Mouse (Mus musculus) right cerebral cortex, postnatal 25 days (tissue): Measurements from ENCODE around the gene Nuak2.
"Not testable (repeated sequence)": the region's sequence is repeated elsewhere in the genome, so short reads cannot be mapped to it uniquely, and the experiment has no call there.

ENCODE experiments used
- DNase-seq: peaks from one replicate; pipeline ENCODE4 v3.0.0; 2022

The Nuak2 gene

DNA sequence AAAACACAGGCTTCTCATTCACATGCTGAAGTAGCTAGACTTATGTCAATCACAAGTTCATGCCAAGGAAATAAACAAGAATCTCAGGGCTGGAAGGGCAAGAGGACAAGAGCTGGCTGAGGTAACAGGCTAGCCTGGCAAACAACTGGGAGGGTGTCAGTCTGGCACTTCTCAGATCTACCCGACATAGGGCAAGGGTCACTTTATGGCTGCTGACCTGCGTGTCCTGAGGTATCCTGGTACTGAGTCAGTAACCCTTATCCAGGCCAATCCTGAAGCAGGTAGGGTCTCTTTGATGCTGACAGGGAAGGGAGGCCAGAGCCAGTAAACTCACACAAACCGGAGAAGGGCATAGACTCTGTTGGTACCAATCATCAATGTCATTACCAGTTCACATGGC is 12.6 kb downstream of the Nuak2 start:
- no peak for DNase-seq

- DNase-seq, result no peak
Observed at GRCm38 (mm10) chr1:132329656-132330055, 13.7 kb downstream of the Nuak2 start.

- no peak for DNase-seq
Observed at GRCm38 (mm10) chr1:132330397-132330796, 14.5 kb downstream of the Nuak2 start.

DNA sequence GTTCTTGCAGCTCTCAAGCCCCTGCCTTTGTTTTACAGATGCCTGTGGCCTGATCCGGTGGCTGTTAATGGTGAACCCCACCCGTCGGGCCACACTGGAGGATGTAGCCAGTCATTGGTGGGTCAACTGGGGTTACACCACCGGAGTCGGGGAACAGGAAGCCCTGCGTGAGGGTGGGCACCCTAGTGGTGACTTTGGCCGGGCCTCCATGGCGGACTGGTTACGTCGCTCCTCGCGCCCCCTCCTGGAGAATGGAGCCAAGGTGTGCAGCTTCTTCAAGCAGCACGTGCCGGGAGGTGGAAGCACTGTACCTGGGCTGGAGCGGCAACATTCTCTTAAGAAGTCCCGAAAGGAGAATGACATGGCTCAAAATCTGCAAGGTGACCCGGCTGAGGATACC is 15.4 kb downstream of the Nuak2 start:
- no peak for DNase-seq

GRCm38 (mm10) chr1:132333201-132333600 is 17.3 kb downstream of the Nuak2 start:
- DNase-seq, result no peak

DNA sequence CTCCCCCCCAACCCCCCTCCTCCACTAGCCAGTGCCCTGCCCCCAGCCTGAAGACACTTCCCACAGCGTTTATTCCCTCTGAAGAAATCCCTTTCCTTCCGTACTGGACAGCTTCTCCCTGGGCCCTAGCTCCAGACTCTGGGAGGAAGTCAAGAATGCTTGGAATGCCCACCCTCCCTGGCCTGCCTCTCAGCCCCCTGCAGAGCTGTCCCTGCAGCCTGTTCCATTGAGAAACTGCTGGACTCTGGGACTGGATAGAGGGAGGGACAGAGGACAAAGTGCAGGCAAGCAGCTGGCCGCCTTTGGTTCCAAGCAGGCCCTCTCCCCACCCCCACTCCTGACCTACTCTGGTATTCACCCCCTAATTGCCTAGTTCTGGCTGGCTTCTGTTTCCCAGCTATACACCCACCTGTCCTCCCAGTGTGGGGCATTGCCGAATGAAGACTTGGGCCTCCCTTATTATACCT is 17.8 kb downstream of the Nuak2 start:
- DNase-seq, result no peak

GRCm38 (mm10) chr1:132334178-132334801 is 18.4 kb downstream of the Nuak2 start:
- no peak for DNase-seq

DNA sequence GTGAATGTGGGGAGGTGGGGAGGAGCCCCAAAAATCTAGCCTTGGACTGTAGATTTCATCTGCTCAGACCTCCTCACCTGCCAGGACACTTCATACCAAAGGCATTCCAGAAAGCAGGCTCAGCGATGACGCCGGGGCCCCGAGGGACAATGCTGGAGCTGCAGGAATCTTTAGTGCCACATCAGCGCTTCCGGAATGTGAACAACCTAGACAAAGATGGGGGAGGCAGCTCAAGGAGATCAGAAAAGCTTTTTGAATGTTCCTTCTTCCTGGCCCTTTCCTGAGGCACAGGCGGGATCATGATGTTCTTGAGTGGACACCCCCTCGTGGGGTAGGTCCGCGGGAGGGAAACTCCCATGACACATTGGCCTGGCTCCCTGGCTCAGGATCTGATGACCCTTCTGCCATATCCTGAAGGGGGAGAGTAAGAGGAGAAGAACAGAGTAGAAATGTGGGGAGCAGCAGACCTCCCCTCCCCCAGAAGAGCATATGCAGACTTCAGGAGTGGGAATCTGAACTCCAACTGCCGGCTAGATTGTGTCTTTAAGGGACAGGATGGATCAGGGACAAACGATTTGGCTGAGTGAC is 19.5 kb downstream of the Nuak2 start:
- no peak for DNase-seq

DNA sequence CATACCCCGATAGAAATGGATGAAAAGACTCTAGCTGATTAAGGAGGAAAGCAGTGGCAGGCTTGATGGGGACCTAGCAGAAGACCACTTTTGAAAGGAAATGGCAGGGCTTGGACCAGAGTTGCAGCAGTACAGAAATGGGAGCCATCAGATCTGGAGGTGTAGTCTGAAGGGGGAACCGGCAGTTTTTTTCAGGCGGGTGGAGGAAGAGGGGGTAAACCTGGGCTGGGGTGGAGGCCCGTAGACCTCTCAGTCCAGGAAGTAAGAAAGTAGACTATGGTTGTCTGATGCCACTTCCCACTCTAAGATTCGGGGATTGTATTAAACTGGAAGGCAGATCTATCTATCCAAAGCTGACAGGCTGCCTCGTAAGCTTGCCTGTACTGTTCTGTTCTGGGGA is 21.0 kb downstream of the Nuak2 start:
- no peak for DNase-seq

DNA sequence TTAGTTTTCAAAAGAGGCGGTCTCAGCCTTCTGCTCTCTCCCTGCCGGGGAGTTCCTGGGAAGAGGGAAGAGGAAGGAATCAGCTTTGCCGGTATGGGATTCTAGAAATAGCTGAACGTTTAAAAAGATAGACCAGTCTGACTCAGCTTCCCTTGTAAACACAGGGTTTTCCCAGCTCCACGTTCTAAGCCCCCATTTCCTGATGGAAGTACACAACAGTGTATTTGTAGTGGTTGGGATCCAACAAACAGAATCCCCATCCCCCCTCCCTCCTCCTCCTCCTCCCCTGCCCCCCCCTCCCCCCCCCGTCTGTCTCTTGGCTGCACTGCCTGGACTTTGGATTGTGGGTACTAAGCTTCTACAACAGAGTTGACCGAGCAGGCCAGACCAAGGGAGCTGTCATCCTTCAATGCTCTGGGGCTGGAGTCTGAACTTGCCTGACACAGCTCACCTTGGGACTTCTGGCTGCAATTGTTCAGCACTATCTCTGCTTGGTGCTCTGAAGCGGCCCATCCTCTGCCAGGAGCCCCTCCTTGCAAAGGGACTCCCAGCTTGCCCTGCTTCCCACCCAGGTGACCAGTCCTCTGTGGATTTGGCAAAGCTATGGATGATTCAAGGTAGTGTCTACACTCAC is 22.2 kb downstream of the Nuak2 start:
- DNase-seq, result no peak

GRCm38 (mm10) chr1:132341731-132342501 is 26.0 kb downstream of the Nuak2 start:
- DNase-seq, result no peak

DNA sequence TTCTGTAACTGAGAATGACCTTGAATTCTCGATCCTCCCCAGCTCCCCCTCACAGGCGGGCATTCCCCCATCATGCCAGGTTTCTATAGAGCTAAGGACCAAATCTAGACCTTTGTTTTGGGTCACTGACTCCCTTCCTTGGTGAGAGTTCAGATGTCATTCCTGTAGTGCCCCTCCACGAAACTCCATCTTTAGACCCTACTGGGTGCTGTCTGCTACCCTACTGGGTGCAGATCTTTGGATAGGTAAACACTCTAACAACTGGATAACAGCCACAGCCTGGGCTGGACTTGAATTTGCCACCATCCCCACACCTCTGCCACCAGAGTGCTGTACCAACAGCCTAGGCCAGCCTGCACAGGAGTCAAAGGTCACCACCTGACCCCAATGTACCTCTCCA is 26.6 kb downstream of the Nuak2 start:
- DNase-seq, result no peak

- DNase-seq, result no peak
Observed at GRCm38 (mm10) chr1:132343191-132343590, 27.3 kb downstream of the Nuak2 start.

DNA sequence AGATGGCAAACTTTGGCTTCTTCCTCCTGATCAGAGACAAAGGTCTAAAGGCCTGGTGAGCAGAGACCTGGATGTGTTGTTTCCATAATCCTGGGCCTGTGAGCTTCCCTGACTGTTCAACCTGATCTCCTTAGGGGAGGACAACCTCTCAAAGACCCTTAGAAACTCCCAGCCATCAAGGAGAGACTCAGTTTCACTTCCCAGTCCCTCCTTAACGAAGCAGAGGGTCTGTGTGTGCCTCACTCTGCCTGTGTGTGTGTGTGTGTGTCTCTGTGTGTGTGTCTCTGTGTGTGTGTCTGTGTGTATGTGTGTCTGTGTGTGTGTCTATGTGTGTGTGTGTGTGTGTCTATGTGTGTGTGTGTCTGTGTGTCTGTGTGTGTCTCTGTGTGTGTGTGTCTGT is 27.7 kb downstream of the Nuak2 start:
- DNase-seq, result no peak

GRCm38 (mm10) chr1:132345514-132345913 is 29.6 kb downstream of the Nuak2 start:
- no peak for DNase-seq

DNA sequence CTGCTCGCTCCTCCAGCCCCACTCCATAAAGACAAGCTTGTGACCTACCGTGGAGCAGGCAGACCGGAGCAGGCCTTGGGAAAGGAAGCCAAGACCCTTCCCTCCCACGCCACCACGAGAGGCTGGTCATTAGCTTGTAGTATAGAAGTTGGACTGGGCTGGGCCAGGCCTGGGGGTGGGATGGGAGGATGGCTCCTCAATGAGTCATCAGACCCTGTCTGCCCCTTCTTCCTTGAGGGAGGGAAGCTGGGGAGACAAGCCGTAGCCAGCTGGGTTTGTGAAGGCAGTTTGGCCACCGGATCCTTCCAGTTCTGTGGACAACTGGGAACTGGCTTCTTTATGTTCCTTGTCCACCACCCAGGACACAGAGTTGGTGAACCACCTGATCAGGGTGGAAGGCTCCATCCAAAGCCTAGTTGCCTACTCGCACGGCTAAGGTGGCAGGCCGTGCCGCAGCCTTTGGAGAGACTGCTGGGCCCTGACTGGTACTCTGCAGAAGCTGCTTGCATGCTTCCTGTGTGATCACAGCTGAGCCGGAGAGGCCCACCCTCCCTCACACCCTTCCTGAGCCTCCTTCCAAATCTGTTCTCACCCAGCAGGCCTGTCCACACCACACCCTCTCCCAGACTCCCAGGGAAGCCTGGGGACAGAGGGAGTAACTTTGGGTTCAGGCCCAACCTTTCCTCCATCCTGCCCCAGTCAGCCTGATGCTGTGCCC is 30.4 kb downstream of the Nuak2 start:
- no peak for DNase-seq

- no peak for DNase-seq
Observed at GRCm38 (mm10) chr1:132346951-132347350, 31.0 kb downstream of the Nuak2 start.

- no peak for DNase-seq
Observed at GRCm38 (mm10) chr1:132348401-132348800, 32.5 kb downstream of the Nuak2 start.

GRCm38 (mm10) chr1:132349049-132349448 is 33.1 kb downstream of the Nuak2 start:
- DNase-seq, result not testable (repeated sequence)

DNA sequence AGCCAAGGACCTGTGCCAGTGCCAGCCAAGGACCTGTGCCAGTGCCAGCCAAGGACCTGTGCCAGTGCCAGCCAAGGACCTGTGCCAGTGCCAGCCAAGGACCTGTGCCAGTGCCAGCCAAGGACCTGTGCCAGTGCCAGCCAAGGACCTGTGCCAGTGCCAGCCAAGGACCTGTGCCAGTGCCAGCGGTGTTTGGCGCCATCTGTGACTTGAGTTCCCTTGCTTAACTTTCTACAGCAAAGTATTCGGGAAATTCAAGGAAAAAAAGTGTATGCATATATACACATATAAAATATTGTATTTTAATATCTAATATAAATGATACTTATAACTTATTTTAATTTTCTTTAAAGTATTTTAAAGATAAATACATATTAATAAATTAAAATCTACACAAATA is 33.7 kb downstream of the Nuak2 start:
- DNase-seq, result not testable (repeated sequence)

GRCm38 (mm10) chr1:132351058-132351457 is 35.1 kb downstream of the Nuak2 start:
- no peak for DNase-seq

- DNase-seq, result no peak
Observed at GRCm38 (mm10) chr1:132353389-132353788, 37.5 kb downstream of the Nuak2 start.

- no peak for DNase-seq
Observed at GRCm38 (mm10) chr1:132354234-132354633, 38.3 kb downstream of the Nuak2 start.
